Mouse (Mus musculus) liver, adult 2 months (tissue): ENCODE data around the gene Gm40460.

ENCODE experiments used
- CTCF ChIP-seq: fragments of 200-500 bp; IDR thresholded peaks from 2 replicates; pipeline ENCODE4 v1.5.1; 2011; ENCODE audit warnings: low read depth, low read length, control low read depth
- POLR2A ChIP-seq: fragments of 200-500 bp; IDR thresholded peaks from 2 replicates; pipeline ENCODE4 v1.6.1; 2011; ENCODE audit warnings: low read length, control low read depth; ENCODE audit not compliant: insufficient read depth; ENCODE audit errors: extremely low read depth

GRCm38 (mm10) chr7:142255517-142255916 lies 14.6 kb upstream of the Gm40460 start:
- TF ChIP-seq CTCF: peak; percentile 77
- no peak for TF ChIP-seq POLR2A
